Mouse (Mus musculus) cerebellum, adult 18-20 months (tissue): Measurements from ENCODE around the gene Tnfsf13.

ENCODE experiments used
- DNase-seq, 2 experiments: peaks; one replicate each; pipeline ENCODE4 v3.0.0; 2021

The Tnfsf13 gene

DNA sequence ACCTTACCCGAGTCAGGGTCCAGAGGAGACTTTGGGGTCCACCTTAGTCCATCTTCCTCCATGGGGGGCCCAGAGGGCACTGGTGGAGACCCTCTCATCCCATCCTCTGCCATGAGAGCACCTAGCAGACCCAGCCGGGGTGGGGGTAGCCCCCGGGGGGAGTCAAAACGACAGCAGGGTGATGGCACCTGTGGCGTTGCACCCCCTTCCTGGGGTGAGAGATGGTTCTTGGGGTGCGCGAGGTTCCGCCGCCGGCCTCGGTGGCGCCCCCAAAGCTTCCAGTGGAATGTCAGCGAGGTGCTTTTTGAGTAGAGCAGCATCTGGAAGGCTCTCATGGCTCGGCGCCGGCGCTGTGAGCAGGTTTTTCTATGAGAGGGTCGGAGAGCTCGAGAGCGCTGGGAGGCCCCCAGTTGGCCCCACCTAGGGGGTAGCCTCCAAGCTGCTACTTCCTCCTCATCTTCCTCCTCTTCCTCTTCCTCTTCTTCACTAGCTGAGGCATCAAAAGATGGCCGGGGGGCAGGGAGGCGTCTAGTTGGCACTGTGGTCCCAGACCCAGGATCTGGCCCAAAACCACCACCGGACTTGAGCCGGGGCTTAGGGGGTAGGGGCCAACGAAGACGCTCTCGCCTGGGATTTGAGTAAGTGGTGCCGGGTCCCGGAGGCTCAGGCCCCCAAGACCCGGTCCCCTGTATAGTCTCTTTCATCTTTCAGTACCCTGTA lies 5.3 kb downstream of the Tnfsf13 start:
- no peak for DNase-seq

DNA sequence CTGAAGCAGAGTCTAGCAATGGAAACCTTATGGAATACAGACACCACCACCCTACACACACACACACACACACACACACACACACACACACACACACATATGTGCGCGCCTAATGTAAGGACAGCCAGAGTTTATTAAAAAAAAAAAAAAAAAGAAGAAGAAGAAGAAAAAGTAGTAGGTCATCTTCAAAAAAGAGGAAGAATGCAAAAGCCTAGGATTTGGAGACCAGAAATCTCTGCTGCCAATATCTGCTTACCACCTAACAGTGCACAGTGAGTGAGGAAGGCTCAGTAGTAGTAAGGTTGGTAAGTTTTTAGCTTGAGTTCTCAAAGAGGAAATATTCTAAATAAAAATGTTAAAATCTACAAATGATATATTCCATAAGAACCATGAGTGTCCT lies 6.4 kb downstream of the Tnfsf13 start:
- DNase-seq = no peak

DNA sequence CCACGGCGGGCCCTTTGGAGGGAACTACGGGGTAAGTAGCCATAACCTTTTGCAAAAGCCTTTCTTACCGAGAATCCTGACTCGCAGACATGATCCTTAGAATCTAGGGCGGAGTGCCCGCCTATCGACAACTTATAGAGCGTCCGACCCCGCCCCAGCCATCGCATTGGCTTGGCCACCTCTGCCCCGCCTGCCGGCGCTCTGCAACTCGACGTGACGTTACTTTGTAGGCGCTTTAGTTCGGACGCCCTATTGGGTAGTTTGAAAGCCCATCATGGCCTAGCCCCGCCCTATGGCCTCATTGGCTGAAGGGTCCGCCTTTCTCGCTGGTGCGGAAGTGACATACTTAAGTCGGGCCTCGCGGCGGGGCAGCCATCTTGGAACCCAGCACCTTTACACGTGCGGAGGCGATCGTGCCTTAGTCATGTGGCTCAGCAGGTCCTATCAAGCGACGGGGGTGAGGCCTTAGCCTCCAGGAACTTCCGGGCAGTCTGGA lies 13.3 kb downstream of the Tnfsf13 start, which contains the start of gene Eif4a1:
TSS of gene Eif4a1 (minus strand) at position 213 of the 496 bp plus-strand sequence.
- DNase-seq = peak; percentile 99 to 100

DNA sequence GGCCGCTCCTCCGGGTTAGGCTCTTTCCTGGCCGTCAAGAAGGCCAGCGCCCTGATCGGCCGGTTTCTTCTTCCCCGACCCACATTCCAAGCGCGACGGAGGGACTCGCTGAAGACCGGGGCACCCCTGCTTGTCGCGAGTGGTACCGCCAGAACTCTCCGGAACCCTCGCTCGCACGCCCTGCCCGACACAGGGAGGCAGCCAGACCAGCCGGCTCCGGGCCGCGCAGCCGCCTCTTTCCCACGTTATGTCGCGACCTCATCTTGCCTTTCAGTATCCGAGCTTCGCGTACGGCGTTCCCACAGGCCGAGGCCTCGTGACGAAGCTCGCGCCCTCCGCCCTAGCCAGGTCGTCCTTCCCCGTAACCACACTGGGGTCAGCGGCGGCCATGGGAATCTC lies 13.9 kb downstream of the Tnfsf13 start:
- no peak for DNase-seq

DNA sequence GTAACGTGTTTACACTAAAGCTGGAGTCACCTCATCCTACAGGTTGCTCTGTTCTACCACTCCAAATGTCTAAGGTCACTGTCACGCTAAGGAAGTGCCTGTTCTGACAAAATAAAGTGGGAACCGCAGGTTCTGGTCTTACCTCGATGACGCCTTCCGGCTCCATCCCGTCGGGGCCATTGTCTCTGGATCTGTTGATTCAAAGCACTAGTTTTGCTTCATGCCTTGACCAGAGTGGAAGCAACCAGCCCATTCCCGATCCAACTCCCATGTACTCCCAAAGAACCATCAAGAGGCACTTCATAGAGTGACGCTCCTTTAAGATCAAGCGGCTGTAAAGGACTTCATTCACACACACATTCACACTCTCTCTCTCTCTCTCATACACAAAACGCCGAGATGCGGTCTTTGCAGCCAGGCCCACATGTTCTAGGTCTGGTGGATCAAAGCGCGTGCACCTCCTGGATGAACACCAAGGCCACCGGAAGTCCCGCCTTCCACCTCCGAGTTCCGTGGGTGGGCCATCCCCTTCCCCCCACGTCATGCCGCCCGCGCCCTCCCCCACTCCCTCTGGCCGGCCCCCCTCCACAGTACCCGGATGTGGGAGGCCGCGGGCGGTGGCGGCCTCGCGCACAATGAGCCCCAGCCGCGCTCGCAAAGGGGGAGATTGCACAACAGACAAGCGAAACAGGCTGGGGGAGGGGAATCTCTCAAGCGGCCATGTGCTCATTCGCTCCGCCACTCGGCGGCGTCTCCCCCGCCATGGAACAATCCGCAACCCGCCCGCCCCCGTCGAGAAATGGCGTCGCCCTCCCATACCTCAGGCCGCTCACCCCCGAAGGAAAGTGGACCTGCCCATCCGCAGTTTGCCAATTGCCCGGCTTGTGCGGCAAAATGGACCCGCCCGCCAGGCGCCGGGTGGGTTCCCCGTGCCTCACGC lies 14.5 kb downstream of the Tnfsf13 start:
- DNase-seq = peak; percentile 93 to 97

DNA sequence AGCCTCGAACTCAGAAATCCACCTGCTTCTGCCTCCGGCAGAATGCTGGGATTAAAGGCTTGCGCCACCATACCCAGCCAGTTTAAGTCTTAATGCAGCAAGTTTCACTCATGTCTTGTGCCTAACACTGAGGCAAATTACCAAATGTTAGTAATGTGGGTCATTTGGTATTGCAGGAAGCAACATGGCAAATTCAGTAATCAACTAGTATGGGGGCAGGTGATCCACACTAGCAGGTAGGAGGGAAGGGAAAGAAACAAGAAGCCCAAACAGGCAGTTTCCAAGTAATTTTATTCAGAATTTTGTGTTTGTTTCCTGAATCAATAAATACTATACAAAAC lies 18.9 kb downstream of the Tnfsf13 start:
- DNase-seq = no peak

DNA sequence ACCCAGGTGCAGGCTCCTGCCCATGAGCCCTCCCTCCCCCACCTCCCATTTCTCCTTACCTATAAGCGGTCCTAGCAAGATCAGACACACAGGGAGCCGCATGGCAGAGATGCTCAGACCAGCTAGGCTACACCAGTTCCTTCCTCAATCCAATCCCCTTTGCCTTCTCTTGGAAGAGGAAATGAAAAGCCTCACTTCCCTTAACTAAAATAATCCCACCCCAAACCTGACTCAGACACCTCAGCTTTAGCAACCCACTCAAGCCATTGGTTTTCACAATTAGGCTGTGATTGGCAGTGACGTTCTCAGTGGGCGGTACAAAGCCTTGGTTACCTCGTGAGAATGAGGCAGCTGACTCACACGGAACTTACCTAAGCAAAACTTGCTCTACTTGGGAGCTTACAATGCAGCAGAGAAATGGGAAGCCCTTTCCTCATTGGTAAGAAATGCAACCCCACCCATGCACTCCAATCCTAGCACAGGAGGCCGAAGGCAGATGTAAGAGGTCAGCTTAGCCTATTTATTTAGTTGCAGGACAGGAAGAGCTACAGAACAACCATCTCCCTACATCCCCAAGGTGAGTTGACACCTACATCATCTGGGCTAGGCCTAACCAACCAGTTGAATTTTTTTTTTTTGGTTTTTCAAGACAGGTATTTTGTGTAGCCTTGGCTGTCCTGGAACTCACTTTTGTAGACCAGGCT lies 19.5 kb downstream of the Tnfsf13 start, which contains the start of gene Cd68:
TSS of gene Cd68 (minus strand) at position 193 of the 704 bp plus-strand sequence.
- DNase-seq = no peak

DNA sequence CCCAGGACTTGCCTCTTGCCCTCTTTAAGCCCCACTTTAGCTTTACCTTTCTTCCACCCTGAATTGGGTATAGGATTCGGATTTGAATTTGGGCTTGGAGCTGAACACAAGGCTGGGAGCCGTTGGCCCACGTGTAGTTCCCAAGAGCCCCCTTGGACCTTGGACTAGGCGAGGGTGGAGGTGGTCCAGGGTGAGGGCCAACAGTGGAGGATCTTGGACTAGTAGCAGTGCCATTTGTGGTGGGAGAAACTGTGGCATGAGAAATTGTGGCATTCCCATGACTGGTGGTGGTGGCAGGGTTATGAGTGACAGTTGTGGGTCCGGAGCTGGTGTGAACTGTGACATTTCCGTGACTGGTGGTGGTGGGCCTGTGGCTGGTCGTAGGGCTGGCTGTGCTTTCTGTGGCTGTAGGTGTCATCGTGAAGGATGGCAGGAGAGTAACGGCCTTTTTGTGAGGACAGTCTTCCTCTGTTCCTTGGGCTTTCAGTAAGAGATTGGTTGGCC lies 20.1 kb downstream of the Tnfsf13 start:
- DNase-seq = no peak

DNA sequence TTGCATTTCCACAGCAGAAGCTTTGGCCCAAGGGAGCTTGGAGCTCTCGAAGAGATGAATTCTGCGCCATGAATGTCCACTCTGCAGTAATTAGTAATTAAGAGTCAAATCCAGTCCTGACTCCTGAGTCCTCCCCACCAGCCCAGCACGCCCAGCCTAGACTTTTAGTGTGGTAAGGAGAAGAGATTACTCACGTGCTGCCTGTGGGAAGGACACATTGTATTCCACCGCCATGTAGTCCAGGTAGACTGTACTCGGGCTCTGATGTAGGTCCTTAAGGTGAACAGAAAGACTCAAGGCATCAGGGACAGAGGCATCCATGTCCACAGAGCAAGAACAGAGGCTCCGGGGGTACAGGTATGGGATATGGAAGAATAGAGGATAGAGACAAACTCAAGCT lies 20.7 kb downstream of the Tnfsf13 start:
- DNase-seq = no peak

DNA sequence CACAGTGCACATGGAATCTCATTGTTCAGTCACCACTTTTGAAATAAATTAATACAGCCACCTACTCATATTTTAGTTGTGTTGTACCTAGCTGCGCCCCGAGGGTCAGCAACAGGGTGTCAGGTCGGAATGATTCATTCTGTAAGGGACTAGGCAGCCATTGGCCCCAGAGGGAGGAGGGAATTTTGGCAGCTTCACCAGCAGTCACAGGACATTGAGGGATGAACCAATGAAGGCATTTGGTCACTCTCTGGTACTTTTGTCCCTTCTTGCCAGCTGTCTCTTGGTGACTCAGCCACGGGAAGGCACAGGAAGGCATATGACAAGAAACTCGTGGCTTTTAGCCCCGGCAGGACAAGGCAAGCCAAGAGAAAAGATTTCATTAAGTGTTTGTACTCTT lies 21.8 kb downstream of the Tnfsf13 start:
- no peak for DNase-seq

DNA sequence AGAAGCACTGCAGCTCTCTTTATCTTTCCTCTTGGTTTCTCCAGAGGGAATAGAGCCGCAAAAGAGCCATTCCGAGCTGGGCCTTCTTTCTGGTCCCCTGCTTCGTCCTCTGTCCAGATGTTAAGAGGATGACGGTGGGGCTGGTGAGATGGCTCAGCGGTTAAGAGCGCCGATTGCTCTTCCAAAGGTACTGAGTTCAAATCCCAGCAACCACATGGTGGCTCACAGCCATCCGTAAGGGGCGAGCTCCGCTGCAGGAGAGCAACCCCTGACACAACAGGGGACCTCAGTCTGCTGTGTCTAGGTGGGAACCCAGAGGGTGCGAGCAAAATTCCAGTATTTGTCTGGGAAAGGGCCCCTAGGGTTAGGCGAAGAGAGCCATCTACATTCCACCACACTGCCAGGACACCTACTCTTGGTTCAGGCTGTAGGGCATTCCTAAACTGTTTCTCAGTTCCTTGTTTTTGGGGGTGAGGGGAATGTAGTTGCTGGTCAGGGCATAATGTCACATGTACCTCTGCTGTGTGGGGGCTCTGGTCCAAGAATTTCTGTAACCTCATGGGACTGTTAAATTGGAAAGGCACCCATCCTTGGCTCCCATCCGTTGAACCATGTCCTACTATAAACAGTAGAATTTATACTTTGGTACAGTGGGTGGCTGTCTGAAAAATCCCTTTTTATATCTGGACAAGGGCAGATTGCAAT lies 22.5 kb downstream of the Tnfsf13 start:
- no peak for DNase-seq

DNA sequence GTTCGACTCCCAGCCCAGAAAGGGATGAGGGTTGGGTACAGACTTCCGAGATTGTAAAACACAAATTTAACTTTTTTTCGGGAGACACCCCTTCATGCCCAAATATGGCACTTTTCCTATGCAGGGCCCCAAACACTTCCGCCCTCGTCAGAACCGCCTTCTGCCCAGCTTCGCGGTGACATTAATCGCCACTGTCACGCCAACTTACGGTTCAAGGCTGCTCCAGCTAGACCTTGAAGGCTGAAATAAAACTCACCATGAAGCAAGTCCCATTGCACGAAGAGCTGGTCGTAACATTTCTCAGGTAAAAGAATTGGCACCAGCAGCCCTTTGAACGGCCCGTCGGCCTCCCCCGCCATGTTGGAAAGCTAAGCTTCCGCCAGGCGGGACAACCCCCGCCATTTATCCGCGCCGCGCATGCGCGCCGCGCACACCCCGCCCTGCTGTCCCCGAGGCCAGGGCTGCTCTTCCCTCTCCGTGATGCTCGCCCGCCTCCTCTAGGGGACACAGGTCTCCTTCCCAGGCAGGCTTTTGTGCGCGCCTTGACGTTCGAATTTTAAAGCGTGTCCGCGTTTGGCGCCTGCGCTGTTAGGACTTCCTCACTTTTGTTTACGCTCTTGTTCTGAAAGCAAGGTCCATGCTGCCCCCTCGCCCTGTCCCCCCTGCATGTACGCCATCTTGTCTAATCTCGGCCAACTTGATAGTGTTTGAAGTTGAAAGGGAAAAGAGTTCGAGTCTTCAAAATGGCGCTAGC lies 23.2 kb downstream of the Tnfsf13 start, which contains the start of gene Mpdu1:
TSS of gene Mpdu1 (minus strand) at position 430 of the 754 bp plus-strand sequence.
- peak; percentile 93 to 96 for DNase-seq

DNA sequence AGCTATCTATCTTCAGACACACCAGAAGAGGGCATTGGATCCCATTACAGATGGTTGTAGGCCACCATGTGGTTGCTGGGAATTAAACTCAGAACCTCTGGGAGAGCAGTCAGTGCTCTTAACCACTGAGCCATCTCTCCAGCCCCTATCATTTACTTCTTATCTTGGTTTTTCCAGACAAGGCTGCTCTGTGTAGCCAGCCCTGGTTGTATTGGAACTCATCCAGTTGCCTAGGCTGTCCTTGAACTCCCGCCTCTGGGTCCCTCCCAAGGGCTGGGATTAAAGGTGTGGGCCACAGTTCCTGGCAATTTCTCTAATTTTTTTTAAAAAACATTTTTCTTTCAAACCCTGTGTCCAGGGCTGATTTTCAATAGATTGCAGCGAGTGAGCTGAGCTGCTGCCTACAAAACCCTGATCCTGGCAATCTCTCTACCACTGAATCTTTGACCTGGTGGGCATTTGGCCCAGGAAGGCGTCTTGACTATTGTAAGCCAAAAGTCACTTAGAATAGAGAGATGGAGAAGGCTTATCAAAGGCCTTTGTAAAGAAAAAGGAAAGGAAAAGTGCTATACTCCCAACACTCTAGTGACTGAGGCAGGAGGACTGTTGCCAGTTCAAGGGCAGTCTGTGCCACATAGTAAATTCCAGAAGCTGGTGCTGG lies 24.2 kb downstream of the Tnfsf13 start:
- no peak for DNase-seq

DNA sequence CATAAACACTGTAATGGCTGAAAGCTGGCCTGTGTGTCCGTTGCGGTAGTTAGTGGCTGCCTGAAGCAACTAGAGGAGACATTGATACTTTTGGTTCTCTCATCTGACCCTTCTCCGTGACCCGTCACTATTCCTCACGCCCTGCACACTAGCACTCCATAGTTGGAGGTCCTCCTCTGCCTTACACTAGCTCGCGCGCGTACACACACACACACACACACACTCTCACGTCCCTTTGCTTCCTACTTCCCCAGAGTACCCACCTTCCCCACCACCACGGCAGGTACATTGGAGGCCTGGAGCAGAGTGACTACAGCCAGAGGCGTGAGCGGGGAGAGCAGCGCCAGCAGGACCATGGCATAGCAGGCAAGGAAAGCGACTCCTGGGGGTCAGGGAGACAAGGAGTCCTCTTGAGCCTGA lies 28.1 kb downstream of the Tnfsf13 start:
- DNase-seq = no peak

DNA sequence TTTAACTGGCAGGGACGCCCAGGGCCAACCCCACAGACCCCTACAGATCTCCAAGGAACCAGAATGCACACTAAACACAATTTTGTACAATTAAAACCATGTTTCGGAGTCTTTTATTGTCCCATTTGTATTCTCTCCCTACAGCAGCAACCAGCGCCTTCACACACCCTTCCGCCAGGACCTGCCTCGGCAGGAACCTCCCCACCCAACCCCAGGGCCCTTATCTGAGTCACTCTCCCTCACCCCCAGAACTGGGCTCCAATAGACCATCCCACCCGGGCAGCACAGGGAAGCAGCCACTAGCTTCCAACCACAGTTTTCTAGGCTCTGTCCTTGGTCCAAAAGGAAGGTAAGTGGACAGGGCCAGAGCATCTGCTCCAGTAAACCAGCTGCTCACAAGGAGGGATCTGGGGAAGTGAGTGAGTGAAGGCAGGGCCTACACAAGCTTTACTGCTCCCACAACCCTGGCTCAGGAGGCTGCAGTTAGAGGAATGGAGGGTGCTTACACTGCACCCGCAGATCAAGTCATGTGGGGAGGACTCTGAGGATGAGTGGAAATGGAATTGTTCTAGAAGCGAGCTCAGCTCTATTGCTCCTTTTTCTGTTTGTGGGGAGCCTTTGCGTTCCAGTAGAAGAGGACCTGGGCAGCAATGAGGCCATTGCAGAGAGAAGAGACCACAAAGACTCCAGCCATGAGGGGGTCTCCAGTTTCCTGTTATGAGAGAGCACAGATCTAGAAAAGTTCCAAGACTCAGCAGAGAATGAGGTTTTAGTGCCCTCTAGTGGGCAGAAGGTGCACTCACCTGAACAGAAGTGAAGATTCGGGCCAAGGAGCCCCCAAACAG lies 28.7 kb downstream of the Tnfsf13 start:
- DNase-seq = peak; percentile 49 to 61

DNA sequence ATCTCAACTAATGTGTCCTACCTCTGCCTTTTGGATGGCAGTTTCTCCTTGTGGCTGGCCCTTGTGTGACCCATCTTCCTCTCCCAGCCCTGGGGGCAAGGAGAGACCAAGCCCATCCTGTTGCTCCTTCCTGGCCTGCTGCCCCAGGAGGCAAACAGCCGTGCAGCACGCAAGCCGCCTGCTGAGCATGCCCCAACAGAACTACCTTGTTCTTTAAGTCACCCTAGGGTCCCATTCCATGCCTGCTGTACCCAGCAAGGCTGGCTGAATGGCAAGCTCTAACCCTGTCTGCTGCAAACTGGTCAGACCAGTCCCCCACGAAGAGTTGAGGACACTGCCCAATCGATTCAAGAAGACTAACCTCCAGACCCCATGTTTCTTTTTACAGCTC lies 29.5 kb downstream of the Tnfsf13 start:
- DNase-seq = no peak

DNA sequence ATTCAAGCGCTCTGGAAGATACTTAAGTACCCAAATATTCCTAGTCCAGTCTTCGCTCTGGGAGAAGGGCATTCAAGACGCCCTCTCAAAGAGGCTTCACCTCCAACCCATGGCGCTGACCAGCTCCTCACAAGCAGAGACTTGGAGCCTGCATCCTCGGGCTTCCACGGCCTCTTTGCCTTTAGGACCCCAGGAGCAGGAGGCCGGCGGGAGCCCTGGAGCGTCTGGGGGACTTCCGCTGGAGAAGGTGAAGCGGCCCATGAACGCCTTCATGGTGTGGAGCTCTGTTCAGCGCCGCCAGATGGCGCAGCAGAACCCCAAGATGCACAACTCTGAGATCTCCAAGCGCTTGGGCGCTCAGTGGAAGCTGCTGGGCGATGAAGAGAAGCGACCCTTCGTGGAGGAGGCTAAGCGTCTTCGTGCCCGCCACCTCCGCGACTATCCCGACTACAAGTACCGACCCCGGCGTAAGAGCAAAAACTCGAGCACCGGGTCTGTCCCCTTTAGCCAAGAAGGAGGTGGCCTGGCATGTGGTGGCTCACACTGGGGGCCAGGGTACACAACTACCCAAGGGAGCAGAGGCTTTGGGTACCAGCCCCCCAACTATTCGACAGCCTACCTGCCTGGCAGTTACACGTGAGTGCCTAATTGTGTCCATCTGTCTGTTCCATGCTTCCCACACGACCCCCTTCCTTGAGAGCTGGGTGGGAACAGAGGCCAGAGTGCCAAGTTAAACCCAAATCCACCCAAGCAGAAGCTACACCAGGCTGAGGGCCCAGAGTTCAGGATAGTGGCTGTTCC lies 30.1 kb downstream of the Tnfsf13 start, which contains the start of gene Sox15:
TSS of gene Sox15 (plus strand) at position 51 of the 801 bp plus-strand sequence.
- peak; percentile 74 to 83 for DNase-seq

DNA sequence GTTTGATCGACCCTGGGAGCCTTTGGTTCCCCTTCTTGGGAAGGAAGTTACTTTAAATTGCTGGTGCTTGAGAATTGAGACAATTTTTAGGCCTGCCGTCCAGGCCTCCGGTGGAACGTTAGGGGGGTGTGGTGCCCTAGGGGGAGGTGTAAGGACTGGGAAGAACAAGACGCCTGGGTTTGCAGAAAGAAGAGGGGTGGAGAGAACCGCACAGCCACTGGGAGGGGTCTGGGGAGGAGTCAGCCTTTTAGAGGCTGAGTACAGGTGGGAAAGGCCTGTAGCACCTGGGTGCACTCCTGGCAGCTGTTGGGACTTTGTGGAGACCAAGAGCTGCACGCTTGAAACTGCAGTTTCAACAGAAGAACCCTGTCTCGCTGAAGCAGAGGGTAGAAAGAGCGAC lies 30.8 kb downstream of the Tnfsf13 start:
- DNase-seq = no peak

DNA sequence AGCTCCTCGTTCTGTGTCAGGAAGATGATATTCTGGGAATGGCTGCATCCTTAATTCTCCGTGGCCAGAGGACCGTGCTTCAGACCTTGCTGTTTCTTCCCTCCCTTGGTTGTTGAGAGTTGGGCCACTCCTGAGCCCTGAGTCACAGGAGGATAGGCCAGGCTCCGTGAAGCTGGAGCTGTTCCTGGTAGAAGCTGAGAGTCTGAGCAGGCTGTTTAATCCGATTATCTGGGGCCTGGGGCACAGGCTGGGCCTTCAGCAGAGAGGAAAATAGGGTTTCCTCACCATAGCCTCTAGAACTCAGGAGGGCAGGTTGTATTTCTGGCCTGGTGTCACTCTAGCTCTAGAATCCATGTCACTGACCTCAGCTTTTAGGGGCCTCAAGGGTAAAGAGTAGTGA lies 32.2 kb downstream of the Tnfsf13 start:
- no peak for DNase-seq
